Mouse (Mus musculus) midbrain, embryonic 13.5 days (tissue): ENCODE data around the gene Smc4. TPM values are rescaled to one million over a fixed set of nuclear protein-coding genes. Genes with fewer than 3 reads are reported as not detected.

Experiments used
- ATAC-seq: fragments of 200-750 bp; cut with Nextera tagmentation; 2 replicates; pipeline ENCODE4 v1.8.0; 2017; ENCODE audit warnings: mild to moderate bottlenecking, moderate TSS enrichment, moderate library complexity
- H3K27ac ChIP-seq: fragments of 300-500 bp; sonication (generic); 2 replicates; pipeline ENCODE4 v1.5.1; 2015; ENCODE audit warnings: inconsistent platforms, mild to moderate bottlenecking, moderate library complexity
- H3K27me3 ChIP-seq: fragments of 300-500 bp; sonication (generic); 2 replicates; pipeline ENCODE4 v1.6.1; 2015; ENCODE audit warnings: mild to moderate bottlenecking, inconsistent platforms
- H3K36me3 ChIP-seq: fragments of 300-500 bp; sonication (generic); 2 replicates; pipeline ENCODE4 v1.6.1; 2015; ENCODE audit warnings: mild to moderate bottlenecking, inconsistent platforms
- H3K4me1 ChIP-seq: fragments of 300-500 bp; sonication (generic); replicated peaks from 2 replicates; pipeline ENCODE4 v1.6.1; 2015; ENCODE audit warnings: inconsistent platforms
- H3K4me2 ChIP-seq: fragments of 300-500 bp; sonication (generic); replicated peaks from 2 replicates; pipeline ENCODE4 v1.6.1; 2015; ENCODE audit warnings: moderate library complexity, mild to moderate bottlenecking, inconsistent platforms
- H3K4me3 ChIP-seq: fragments of 300-500 bp; sonication (generic); replicated peaks from 2 replicates; pipeline ENCODE4 v1.5.1; 2015; ENCODE audit warnings: mild to moderate bottlenecking, inconsistent platforms
- H3K9ac ChIP-seq: fragments of 300-500 bp; sonication (generic); replicated peaks from 2 replicates; pipeline ENCODE4 v1.6.1; 2015; ENCODE audit warnings: mild to moderate bottlenecking, inconsistent platforms
- H3K9me3 ChIP-seq: fragments of 300-500 bp; sonication (generic); 2 replicates; pipeline ENCODE4 v1.6.1; 2016; ENCODE audit warnings: mild to moderate bottlenecking, inconsistent platforms
- WGBS: fragments of 180-500 bp; shearing (Covaris S2); methylation state at CpG from one replicate; pipeline ENCODE4 v1.1.7; 2015; 5-methylcytosine and 5-hydroxymethylcytosine counted together
- microRNA counts: library from miRNA; unstranded; fragments of <30 nt; microRNA quantifications from one replicate; lab custom pipeline; 2016
- microRNA-seq: library from miRNA; unstranded; fragments of <30 nt; microRNA quantifications from one replicate; pipeline ENCODE4, GENCODE M21; 2016
- polyA plus RNA-seq: library from polyadenylated mRNA; unstranded; fragments of >200 nt; fragmentation: Nextera tagmentation; extraction: Ambion mirVana; gene quantifications from 2 replicates; pipeline ENCODE4 v1.2.1, GENCODE M21; 2015

Gene Smc4
- polyA plus RNA-seq, 1 experiment from 2014 or later, result 91.4 TPM

- H3K4me1 ChIP-seq, result no peaks in the 10 kb centered on the region
- H3K36me3 ChIP-seq, result no peaks in the 10 kb centered on the region
- no peak overlapping the region for H3K9ac ChIP-seq
- WGBS, result 87% methylated on average over 7 of the region's 7 CpGs
- H3K27ac ChIP-seq, result no peak overlapping the region
- no peak for ATAC-seq
- H3K9me3 ChIP-seq, result no peaks in the 10 kb centered on the region
- no peaks in the 10 kb centered on the region for H3K27me3 ChIP-seq
- H3K4me2 ChIP-seq, result no peak overlapping the region
- H3K4me3 ChIP-seq, result no peak overlapping the region
These were observed 50.4 kb downstream of the Smc4 start for GRCm38 (mm10) chr3:69054760-69055432.

DNA sequence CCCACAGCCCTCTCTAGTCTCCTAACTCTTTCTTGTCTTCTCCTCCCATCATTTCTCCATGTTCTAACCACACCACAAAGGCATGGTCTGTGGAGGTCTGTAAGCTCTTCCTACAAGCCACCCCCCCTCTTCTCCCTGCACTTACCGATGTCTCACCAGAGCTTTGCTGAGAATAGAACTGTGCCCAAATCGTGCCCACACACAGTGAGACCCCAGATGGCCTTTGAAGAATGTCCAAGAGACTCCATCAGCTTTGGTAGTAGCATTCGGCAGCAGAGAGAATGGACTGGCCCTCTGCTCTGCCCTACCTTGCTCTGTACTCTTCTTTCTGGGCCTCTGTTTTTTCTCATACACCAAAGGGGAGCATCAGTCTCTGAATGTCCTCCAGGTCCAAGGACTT lies 51.3 kb downstream of the Smc4 start:
- H3K36me3 ChIP-seq, result no peaks in the 10 kb centered on the region
- H3K9ac ChIP-seq, result no peak overlapping the region
- no peaks in the 10 kb centered on the region for H3K27me3 ChIP-seq
- no peaks in the 10 kb centered on the region for H3K4me1 ChIP-seq
- no peak for ATAC-seq
- no peak overlapping the region for H3K4me3 ChIP-seq
- 91% methylated on average over 3 of the region's 3 CpGs for WGBS
- no peak overlapping the region for H3K4me2 ChIP-seq
- no peaks in the 10 kb centered on the region for H3K9me3 ChIP-seq
- no peak overlapping the region for H3K27ac ChIP-seq

- WGBS, result 96% methylated on average over 4 of the region's 4 CpGs
- H3K27ac ChIP-seq, result no peak overlapping the region
These were observed 56.1 kb downstream of the Smc4 start for GRCm38 (mm10) chr3:69060672-69061071.

GRCm38 (mm10) chr3:69062764-69063163 lies 58.2 kb downstream of the Smc4 start:
- ATAC-seq, result no peak
- Histone ChIP-seq H3K27ac (no peak overlapping the region), H3K4me3 (no peak overlapping the region), H3K4me2 (no peak overlapping the region), H3K9me3 (no peaks in the 10 kb centered on the region), H3K4me1 (no peaks in the 10 kb centered on the region), H3K36me3 (no peaks in the 10 kb centered on the region), H3K27me3 (no peaks in the 10 kb centered on the region), H3K9ac (no peak overlapping the region)
- WGBS, result 75% methylated on average over 1 of the region's 1 CpGs

More at GRCm38 (mm10) chr3:69060672-69061071, 56.1 kb downstream of the Smc4 start:
- H3K4me2 ChIP-seq, result no peak overlapping the region
- no peak overlapping the region for H3K4me3 ChIP-seq
- H3K4me1 ChIP-seq, result no peaks in the 10 kb centered on the region
- no peaks in the 10 kb centered on the region for H3K9me3 ChIP-seq
- no peaks in the 10 kb centered on the region for H3K36me3 ChIP-seq
- no peaks in the 10 kb centered on the region for H3K27me3 ChIP-seq
- no peak for ATAC-seq
- H3K9ac ChIP-seq, result no peak overlapping the region

GRCm38 (mm10) chr3:69064005-69064404 lies 59.5 kb downstream of the Smc4 start:
- H3K27me3 ChIP-seq, result no peaks in the 10 kb centered on the region
- H3K9ac ChIP-seq, result no peak overlapping the region
- H3K9me3 ChIP-seq, result no peaks in the 10 kb centered on the region
- WGBS, result 49% methylated on average over 1 of the region's 1 CpGs
- H3K4me3 ChIP-seq, result no peak overlapping the region
- no peak overlapping the region for H3K4me2 ChIP-seq
- no peak overlapping the region for H3K27ac ChIP-seq
- ATAC-seq, result 0 out of 2 replicates have a peak, but pooled peaks have one; percentile 24
- no peaks in the 10 kb centered on the region for H3K36me3 ChIP-seq
- no peaks in the 10 kb centered on the region for H3K4me1 ChIP-seq

MicroRNAs encoded within 50 kb of the gene (microRNA counts, 519-probe panel; counts per million panel counts)
- microRNA mmu-miR-15b (lab: Ali Mortazavi, UCI), result 6,594 counts per million, percentile 97 among the panel's probes with 10 or more counts

Small RNA genes within 50 kb of the gene (microRNA-seq; reads per million reads assigned to microRNA genes)
- gene Mir15b (1,450 reads per million, percentile 82 among the genes with 10 or more reads in this experiment), gene Mir16-2 (356 reads per million, percentile 66 among the genes with 10 or more reads in this experiment)

Other genes with a start within 250 kb of the Smc4 start
- 1.8 and 2.8 TPM in 2 replicates for gene 1110032F04Rik, start 135.2 kb upstream of the Smc4 start, polyA plus RNA-seq
- 10.0 and 11.4 TPM in 2 replicates for gene Ift80, start 168 bp upstream of the Smc4 start, polyA plus RNA-seq
- gene Trim59, start 40.0 kb downstream of the Smc4 start, polyA plus RNA-seq, result 77.0 and 80.6 TPM in 2 replicates
- 35.4 and 38.6 TPM in 2 replicates for gene Kpna4, start 122.4 kb downstream of the Smc4 start, polyA plus RNA-seq
- not detected in 2 replicates for gene Arl14, start 217.7 kb downstream of the Smc4 start, polyA plus RNA-seq